Mouse (Mus musculus) midbrain, embryonic 12.5 days (tissue): ENCODE results near the gene Arid5b. TPM values are rescaled to one million over a fixed set of nuclear protein-coding genes. Genes with fewer than 3 reads are reported as not detected.

Experiments used
- ATAC-seq: fragments of 200-750 bp; cut with Nextera tagmentation; 2 replicates; pipeline ENCODE4 v1.8.0; 2017; ENCODE audit warnings: low read depth, moderate TSS enrichment, moderate library complexity; ENCODE audit not compliant: low FRiP score
- H3K27ac ChIP-seq: fragments of 300-500 bp; sonication (generic); replicated peaks from 2 replicates; pipeline ENCODE4 v1.5.1; 2016; ENCODE audit warnings: mild to moderate bottlenecking
- H3K27me3 ChIP-seq: fragments of 300-500 bp; sonication (generic); 2 replicates; pipeline ENCODE4 v1.6.1; 2016; ENCODE audit warnings: mild to moderate bottlenecking
- H3K36me3 ChIP-seq: fragments of 300-500 bp; sonication (generic); 2 replicates; pipeline ENCODE4 v1.6.1; 2016
- H3K4me1 ChIP-seq: fragments of 300-500 bp; sonication (generic); 2 replicates; pipeline ENCODE4 v1.6.1; 2016
- H3K4me2 ChIP-seq: fragments of 300-500 bp; sonication (generic); replicated peaks from 2 replicates; pipeline ENCODE4 v1.6.1; 2016; ENCODE audit warnings: mild to moderate bottlenecking, moderate library complexity
- H3K4me3 ChIP-seq: fragments of 300-500 bp; sonication (generic); 2 replicates; pipeline ENCODE4 v1.5.1; 2016; ENCODE audit warnings: mild to moderate bottlenecking
- H3K9ac ChIP-seq: fragments of 300-500 bp; sonication (generic); replicated peaks from 2 replicates; pipeline ENCODE4 v1.6.1; 2016; ENCODE audit warnings: mild to moderate bottlenecking, moderate library complexity
- H3K9me3 ChIP-seq: fragments of 300-500 bp; sonication (generic); 2 replicates; pipeline ENCODE4 v1.6.1; 2016; ENCODE audit warnings: mild to moderate bottlenecking
- WGBS: fragments of 180-500 bp; shearing (Covaris S2); methylation state at CpG from one replicate; pipeline ENCODE4 v1.1.7; 2016; 5-methylcytosine and 5-hydroxymethylcytosine counted together
- polyA plus RNA-seq: library from polyadenylated mRNA; unstranded; fragments of >200 nt; fragmentation: Nextera tagmentation; extraction: Ambion mirVana; gene quantifications from 2 replicates; pipeline ENCODE4 v1.2.1, GENCODE M21; 2016

Gene Arid5b
- 17.7 and 20.7 TPM in 2 replicates for polyA plus RNA-seq

GRCm38 (mm10) chr10:68278632-68279361 is at the start of gene Arid5b:
TSS of gene Arid5b (minus strand) at chr10:68278740.
- H3K4me2 ChIP-seq = peak within 1 kb of the TSS; percentile 86

GRCm38 (mm10) chr10:68325378-68325777 is 46.8 kb upstream of the Arid5b start:
- no peaks in the 10 kb centered on the region for H3K4me1 ChIP-seq
- H3K9ac ChIP-seq = no peak overlapping the region
- H3K27ac ChIP-seq = no peak overlapping the region
- H3K9me3 ChIP-seq = no peaks in the 10 kb centered on the region
- no peaks in the 10 kb centered on the region; the same call in 1 of the 2 replicates for H3K27me3 ChIP-seq
- WGBS = 84% methylated on average over 6 of the region's 6 CpGs
- no peak overlapping the region for H3K4me2 ChIP-seq
- ATAC-seq = no peak
- no peak overlapping the region for H3K4me3 ChIP-seq
- no peaks in the 10 kb centered on the region for H3K36me3 ChIP-seq

More at GRCm38 (mm10) chr10:68278632-68279361, at the start of gene Arid5b:
- under 1% methylated on average over 24 of the region's 24 CpGs for WGBS
- no peak for ATAC-seq
- Histone ChIP-seq H3K36me3 (no peaks in the 10 kb centered on the region), H3K9me3 (no peaks in the 10 kb centered on the region), H3K27me3 (no peaks in the 10 kb centered on the region; the same call in 1 of the 2 replicates), H3K9ac (peak within 1 kb of the TSS; percentile 61), H3K27ac (peak within 1 kb of the TSS; percentile 85), H3K4me3 (peak within 1 kb of the TSS; percentile 66), H3K4me1 (peaks cover 36% of the 10 kb centered on the region)

GRCm38 (mm10) chr10:68324061-68324460 is 45.5 kb upstream of the Arid5b start:
- H3K36me3 ChIP-seq = no peaks in the 10 kb centered on the region
- ATAC-seq = no peak
- no peak overlapping the region for H3K9ac ChIP-seq
- no peaks in the 10 kb centered on the region for H3K9me3 ChIP-seq
- no peak overlapping the region for H3K4me2 ChIP-seq
- H3K4me3 ChIP-seq = no peak overlapping the region
- H3K27me3 ChIP-seq = no peaks in the 10 kb centered on the region; the same call in 1 of the 2 replicates
- 84% methylated on average over 11 of the region's 11 CpGs for WGBS
- H3K27ac ChIP-seq = no peak overlapping the region
- H3K4me1 ChIP-seq = no peaks in the 10 kb centered on the region

GRCm38 (mm10) chr10:68323167-68323566 is 44.6 kb upstream of the Arid5b start:
- no peaks in the 10 kb centered on the region for H3K4me1 ChIP-seq
- ATAC-seq = no peak
- WGBS = 86% methylated on average over 3 of the region's 3 CpGs

GRCm38 (mm10) chr10:68320986-68321385 is 42.4 kb upstream of the Arid5b start:
- Histone ChIP-seq H3K27me3 (no peaks in the 10 kb centered on the region; the same call in 1 of the 2 replicates), H3K9ac (no peak overlapping the region), H3K4me1 (no peaks in the 10 kb centered on the region), H3K4me2 (no peak overlapping the region), H3K27ac (no peak overlapping the region), H3K36me3 (no peaks in the 10 kb centered on the region), H3K9me3 (no peaks in the 10 kb centered on the region), H3K4me3 (no peak overlapping the region)
- WGBS = 80% methylated on average over 4 of the region's 4 CpGs
- no peak for ATAC-seq

More at GRCm38 (mm10) chr10:68323167-68323566, 44.6 kb upstream of the Arid5b start:
- Histone ChIP-seq H3K27me3 (no peaks in the 10 kb centered on the region; the same call in 1 of the 2 replicates), H3K36me3 (no peaks in the 10 kb centered on the region), H3K27ac (no peak overlapping the region), H3K9ac (no peak overlapping the region), H3K4me3 (no peak overlapping the region), H3K4me2 (no peak overlapping the region), H3K9me3 (no peaks in the 10 kb centered on the region)

GRCm38 (mm10) chr10:68320496-68320895 is 42.0 kb upstream of the Arid5b start:
- no peak for ATAC-seq
- Histone ChIP-seq H3K27me3 (no peaks in the 10 kb centered on the region; the same call in 1 of the 2 replicates), H3K27ac (no peak overlapping the region), H3K9ac (no peak overlapping the region), H3K36me3 (no peaks in the 10 kb centered on the region), H3K4me1 (no peaks in the 10 kb centered on the region), H3K4me3 (no peak overlapping the region), H3K4me2 (no peak overlapping the region), H3K9me3 (no peaks in the 10 kb centered on the region)
- 91% methylated on average over 5 of the region's 5 CpGs for WGBS

GRCm38 (mm10) chr10:68319438-68319837 is 40.9 kb upstream of the Arid5b start:
- no peak for ATAC-seq
- H3K9ac ChIP-seq = no peak overlapping the region
- H3K9me3 ChIP-seq = no peaks in the 10 kb centered on the region
- H3K27me3 ChIP-seq = no peaks in the 10 kb centered on the region
- no peak overlapping the region for H3K27ac ChIP-seq
- H3K4me2 ChIP-seq = no peak overlapping the region
- H3K4me3 ChIP-seq = no peak overlapping the region
- H3K36me3 ChIP-seq = no peaks in the 10 kb centered on the region
- 76% methylated on average over 6 of the region's 6 CpGs for WGBS
- H3K4me1 ChIP-seq = no peaks in the 10 kb centered on the region

- Histone ChIP-seq H3K9ac (no peak overlapping the region), H3K9me3 (no peaks in the 10 kb centered on the region), H3K27me3 (no peaks in the 10 kb centered on the region), H3K36me3 (no peaks in the 10 kb centered on the region), H3K4me3 (no peak overlapping the region), H3K27ac (no peak overlapping the region), H3K4me1 (no peaks in the 10 kb centered on the region), H3K4me2 (no peak overlapping the region)
- no peak for ATAC-seq
- WGBS = 68% methylated on average over 6 of the region's 6 CpGs
Observed at GRCm38 (mm10) chr10:68318438-68318979, 40.0 kb upstream of the Arid5b start.

GRCm38 (mm10) chr10:68312734-68313133 is 34.2 kb upstream of the Arid5b start:
- H3K4me3 ChIP-seq = no peak overlapping the region
- H3K27ac ChIP-seq = no peak overlapping the region

GRCm38 (mm10) chr10:68301013-68301412 is 22.5 kb upstream of the Arid5b start:
- H3K9me3 ChIP-seq = no peaks in the 10 kb centered on the region
- ATAC-seq = no peak
- 87% methylated on average over 7 of the region's 7 CpGs for WGBS
- H3K27me3 ChIP-seq = no peaks in the 10 kb centered on the region
- H3K4me3 ChIP-seq = no peak overlapping the region
- no peak overlapping the region for H3K9ac ChIP-seq
- H3K4me2 ChIP-seq = no peak overlapping the region
- no peak overlapping the region for H3K27ac ChIP-seq
- no peaks in the 10 kb centered on the region for H3K4me1 ChIP-seq
- H3K36me3 ChIP-seq = no peaks in the 10 kb centered on the region

More at GRCm38 (mm10) chr10:68312734-68313133, 34.2 kb upstream of the Arid5b start:
- Histone ChIP-seq H3K36me3 (no peaks in the 10 kb centered on the region), H3K4me2 (no peak overlapping the region), H3K4me1 (no peaks in the 10 kb centered on the region), H3K27me3 (no peaks in the 10 kb centered on the region), H3K9me3 (peaks cover 6% of the 10 kb centered on the region; the same call in 1 of the 2 replicates), H3K9ac (no peak overlapping the region)
- ATAC-seq = no peak
- WGBS = 87% methylated on average over 8 of the region's 8 CpGs

GRCm38 (mm10) chr10:68289465-68289864 is 10.9 kb upstream of the Arid5b start:
- H3K4me1 ChIP-seq = no peaks in the 10 kb centered on the region
- no peak overlapping the region for H3K27ac ChIP-seq
- WGBS = 83% methylated on average over 4 of the region's 4 CpGs
- H3K9ac ChIP-seq = no peak overlapping the region
- 0 out of 2 replicates have a peak, but pooled peaks cover 10% of the 10 kb centered on the region for H3K9me3 ChIP-seq
- no peaks in the 10 kb centered on the region for H3K36me3 ChIP-seq
- H3K27me3 ChIP-seq = no peaks in the 10 kb centered on the region
- ATAC-seq = no peak
- H3K4me3 ChIP-seq = no peak overlapping the region
- no peak overlapping the region for H3K4me2 ChIP-seq
